Mouse (Mus musculus) ES-E14 (cell line): ENCODE measurements around the gene Pde2a. TPM values are rescaled to one million over a fixed set of nuclear protein-coding genes. Genes with fewer than 3 reads are reported as not detected.

Source experiments
- DNase-seq: peaks from one replicate; pipeline ENCODE4 v3.0.0-alpha.2; 2013; ENCODE audit warnings: low read depth, low spot score
- H3K27ac ChIP-seq: 2 replicates; pipeline ENCODE4 v1.5.1; 2012; ENCODE audit warnings: low read depth, mild to moderate bottlenecking, low read length, moderate library complexity, mixed read lengths; ENCODE audit not compliant: poor library complexity, insufficient read depth, severe bottlenecking
- H3K36me3 ChIP-seq: 2 replicates; pipeline ENCODE4 v1.6.1; 2012; ENCODE audit warnings: mild to moderate bottlenecking, low read length, moderate library complexity, mixed read lengths; ENCODE audit not compliant: control insufficient read depth, poor library complexity, insufficient read depth, severe bottlenecking
- H3K4me1 ChIP-seq, 2 experiments: fragments of 150-350 bp in 1 of 2; sonication (generic) in 1 of 2; 2 replicates each; pipeline ENCODE4 v1.6.1; 2012; ENCODE audit warnings: low read length in 2 of 2, mild to moderate bottlenecking in 1 of 2, mixed read lengths in 1 of 2; ENCODE audit not compliant: control insufficient read depth in 2 of 2, insufficient read depth in 2 of 2, poor library complexity in 1 of 2
- H3K4me3 ChIP-seq, 2 experiments: fragments of 150-350 bp in 1 of 2; sonication (generic) in 1 of 2; 2 replicates each; pipeline ENCODE4 v1.5.1; 2012; ENCODE audit warnings: low read length in 2 of 2, low read depth in 1 of 2, mild to moderate bottlenecking in 1 of 2, mixed read lengths in 1 of 2; ENCODE audit not compliant: insufficient read depth in 1 of 2, poor library complexity in 1 of 2, severe bottlenecking in 1 of 2
- H3K9ac ChIP-seq: 2 replicates; pipeline ENCODE4 v1.6.1; 2012; ENCODE audit warnings: low read depth, mild to moderate bottlenecking, low read length, mixed read lengths; ENCODE audit not compliant: poor library complexity, insufficient read depth, severe bottlenecking
- H3K9me3 ChIP-seq: fragments of 150-350 bp; sonication (generic); 2 replicates; pipeline ENCODE4 v1.6.1; 2012; ENCODE audit warnings: low read depth, mild to moderate bottlenecking, low read length; ENCODE audit not compliant: control insufficient read depth, insufficient read depth
- CHD2 ChIP-seq: IDR thresholded peaks from 2 replicates; pipeline ENCODE4 v1.6.1; 2014; ENCODE audit warnings: mild to moderate bottlenecking, low read depth, low read length, inconsistent platforms
- HCFC1 ChIP-seq: IDR thresholded peaks from 2 replicates; pipeline ENCODE4 v1.6.1; 2012; ENCODE audit warnings: low read length, inconsistent platforms, borderline replicate concordance; ENCODE audit not compliant: insufficient read depth
- MAFK ChIP-seq: IDR thresholded peaks from 2 replicates; pipeline ENCODE4 v1.6.1; 2014; ENCODE audit warnings: mild to moderate bottlenecking, low read depth, low read length, inconsistent platforms; ENCODE audit not compliant: insufficient read depth
- ZC3H11A ChIP-seq: IDR thresholded peaks from 2 replicates; pipeline ENCODE4 v1.6.1; 2012; ENCODE audit warnings: low read depth, mild to moderate bottlenecking, inconsistent platforms, low read length, borderline replicate concordance
- ZNF384 ChIP-seq: IDR thresholded peaks from 2 replicates; pipeline ENCODE4 v1.6.1; 2012; ENCODE audit warnings: low read depth, low read length, inconsistent platforms
- in situ Hi-C, 2 experiments: fragments of 600-800 bp; cut with MboI; formaldehyde crosslinking; loops; one replicate each; pipeline ENCODE4 v1.15.1; 2025; ENCODE audit warnings: low sequenced_read_pairs in 2 of 2, inconsistent platforms in 1 of 2; ENCODE audit not compliant: unreplicated experiment in 2 of 2
- total RNA-seq: library from RNA; depleted of rRNA; stranded (reverse); fragments of 300-350 nt; gene quantifications from 2 replicates; pipeline ENCODE4 v1.2.3, GENCODE M21; 2012

Gene Pde2a
- total RNA-seq, 1 experiment: 6.2 TPM

- peaks cover 0 to 4% of the 10 kb centered on the region in 2 experiments; a peak in 1 of 4 replicates for H3K4me1 ChIP-seq
- no peaks in the 10 kb centered on the region for H3K36me3 ChIP-seq
- no peak overlapping the region for H3K9ac ChIP-seq
- DNase-seq: no peak
- no peak overlapping the region for H3K4me3 ChIP-seq
- no peak overlapping the region for H3K27ac ChIP-seq
- no peak for TF ChIP-seq ZC3H11A
- no peak for TF ChIP-seq MAFK
- no peak for TF ChIP-seq CHD2
- no peak for TF ChIP-seq HCFC1
- TF ChIP-seq ZNF384: no peak
- in situ Hi-C loops: no loop called here
- no peaks in the 10 kb centered on the region for H3K9me3 ChIP-seq
Measured at GRCm38 (mm10) chr7:101481872-101482498, 60.5 kb downstream of the Pde2a start.

- no peaks in the 10 kb centered on the region for H3K9me3 ChIP-seq
- H3K27ac ChIP-seq: no peak overlapping the region
- no peaks in the 10 kb centered on the region for H3K36me3 ChIP-seq
- in situ Hi-C loops: no loop called here
- TF ChIP-seq MAFK: no peak
- no peak for TF ChIP-seq ZC3H11A
- TF ChIP-seq ZNF384: no peak
- TF ChIP-seq HCFC1: no peak
- no peak for TF ChIP-seq CHD2
- peaks cover 0 to 6% of the 10 kb centered on the region in 2 experiments; a peak in 1 of 4 replicates for H3K4me1 ChIP-seq
- no peak for DNase-seq
- no peak overlapping the region for H3K9ac ChIP-seq
- no peak overlapping the region for H3K4me3 ChIP-seq
Measured at GRCm38 (mm10) chr7:101482499-101483081, 61.1 kb downstream of the Pde2a start.

- TF ChIP-seq MAFK (no peak), HCFC1 (no peak)
- in situ Hi-C loops: no loop called here
- H3K36me3 ChIP-seq: no peaks in the 10 kb centered on the region
- no peaks in the 10 kb centered on the region for H3K9me3 ChIP-seq
- no peak overlapping the region for H3K27ac ChIP-seq
- DNase-seq: no peak
- peaks cover 0 to 3% of the 10 kb centered on the region in 2 experiments; a peak in 1 of 4 replicates for H3K4me1 ChIP-seq
- H3K4me3 ChIP-seq: no peak overlapping the region
- no peak overlapping the region for H3K9ac ChIP-seq
Measured at GRCm38 (mm10) chr7:101483498-101484115, 62.1 kb downstream of the Pde2a start.

GRCm38 (mm10) chr7:101487102-101487501 lies 65.6 kb downstream of the Pde2a start:
- Histone ChIP-seq H3K36me3 (no peaks in the 10 kb centered on the region), H3K27ac (no peak overlapping the region)
- DNase-seq: no peak

More at GRCm38 (mm10) chr7:101487102-101487501, 65.6 kb downstream of the Pde2a start:
- in situ Hi-C loops: no loop called here
- no peak overlapping the region for H3K4me3 ChIP-seq
- TF ChIP-seq HCFC1: no peak
- no peak for TF ChIP-seq MAFK
- no peak for TF ChIP-seq CHD2
- no peak for TF ChIP-seq ZC3H11A
- TF ChIP-seq ZNF384: no peak
- 0 out of 4 replicates have a peak, but pooled peaks cover 0 to 3% of the 10 kb centered on the region in 2 experiments for H3K4me1 ChIP-seq
- H3K9me3 ChIP-seq: no peaks in the 10 kb centered on the region
- H3K9ac ChIP-seq: no peak overlapping the region
